Mouse (Mus musculus) mesoderm, embryonic 11.5 days (tissue): Measurements from ENCODE around the gene E330034G19Rik.
"Not testable (repeated sequence)": the region's sequence is repeated elsewhere in the genome, so short reads cannot be mapped to it uniquely, and the experiment has no call there.

Experiments used
- DNase-seq: peaks from one replicate; pipeline ENCODE4 v3.0.0-alpha.2; 2012; ENCODE audit warnings: low read depth, low spot score

E330034G19Rik gene

GRCm38 (mm10) chr14:24292914-24293313 is at the start of gene E330034G19Rik:
TSS of gene E330034G19Rik (plus strand) at chr14:24293214.
- DNase-seq: no peak

- peak; percentile 36 for DNase-seq
These were observed 48.5 kb upstream of the E330034G19Rik start for GRCm38 (mm10) chr14:24244330-24245176.

- peak; percentile 53 for DNase-seq
These were observed 47.6 kb upstream of the E330034G19Rik start, which contains the start of gene Dlg5 for GRCm38 (mm10) chr14:24245177-24246081. TSS of gene Dlg5 (minus strand) at chr14:24245920.

GRCm38 (mm10) chr14:24249926-24250325 is 43.1 kb upstream of the E330034G19Rik start:
- DNase-seq: no peak

- no peak for DNase-seq
These were observed 41.7 kb upstream of the E330034G19Rik start for GRCm38 (mm10) chr14:24251326-24251725.

GRCm38 (mm10) chr14:24253611-24254202 is 39.3 kb upstream of the E330034G19Rik start:
- DNase-seq: peak; percentile 69

GRCm38 (mm10) chr14:24255956-24256355 is 37.1 kb upstream of the E330034G19Rik start:
- DNase-seq: no peak

- DNase-seq: no peak
These were observed 32.6 kb upstream of the E330034G19Rik start for GRCm38 (mm10) chr14:24260391-24260790.

- no peak for DNase-seq
These were observed 30.6 kb upstream of the E330034G19Rik start for GRCm38 (mm10) chr14:24262382-24262781.

- peak; percentile 93 for DNase-seq
These were observed 30.1 kb upstream of the E330034G19Rik start for GRCm38 (mm10) chr14:24262915-24263314.

- no peak for DNase-seq
These were observed 23.4 kb upstream of the E330034G19Rik start for GRCm38 (mm10) chr14:24269571-24269970.

GRCm38 (mm10) chr14:24273575-24273974 is 19.4 kb upstream of the E330034G19Rik start:
- peak; percentile 58 for DNase-seq

- peak; percentile 29 for DNase-seq
These were observed 17.5 kb upstream of the E330034G19Rik start for GRCm38 (mm10) chr14:24275534-24275933.

- no peak for DNase-seq
These were observed 11.7 kb upstream of the E330034G19Rik start for GRCm38 (mm10) chr14:24281278-24281677.

GRCm38 (mm10) chr14:24282276-24282675 is 10.7 kb upstream of the E330034G19Rik start:
- no peak for DNase-seq

GRCm38 (mm10) chr14:24286136-24286535 is 6.9 kb upstream of the E330034G19Rik start:
- DNase-seq: no peak

- no peak for DNase-seq
These were observed 2.3 kb upstream of the E330034G19Rik start for GRCm38 (mm10) chr14:24290726-24291125.

- no peak for DNase-seq
These were observed 617 bp downstream of the E330034G19Rik start for GRCm38 (mm10) chr14:24293631-24294030.

GRCm38 (mm10) chr14:24302126-24302525 is 9.1 kb downstream of the E330034G19Rik start:
- DNase-seq: not testable (repeated sequence)

- no peak for DNase-seq
These were observed 13.7 kb downstream of the E330034G19Rik start for GRCm38 (mm10) chr14:24306667-24307066.

- DNase-seq: no peak
These were observed 14.1 kb downstream of the E330034G19Rik start for GRCm38 (mm10) chr14:24307146-24307545.

- DNase-seq: peak; percentile 78
These were observed 18.1 kb downstream of the E330034G19Rik start for GRCm38 (mm10) chr14:24311110-24311509.
